Mouse (Mus musculus) intestine, embryonic 14.5 days (tissue): ENCODE data around the gene Ptbp1. TPM values are rescaled to one million over a fixed set of nuclear protein-coding genes. Genes with fewer than 3 reads are reported as not detected.

Experiments
- microRNA-seq: library from miRNA; unstranded; fragments of <30 nt; microRNA quantifications from one replicate; pipeline ENCODE4, GENCODE M21; 2016
- polyA plus RNA-seq: library from polyadenylated mRNA; unstranded; fragments of >200 nt; fragmentation: Nextera tagmentation; extraction: Ambion mirVana; gene quantifications from 2 replicates; pipeline ENCODE4 v1.2.1, GENCODE M21; 2014

The Ptbp1 gene
- polyA plus RNA-seq, 1 experiment from 2014 or later, result 291 TPM

Small RNAs within 50 kb of the gene (microRNA-seq; reads per million reads assigned to microRNA genes)
- gene Mir6910, result 0.51 reads per million

Other genes with a start within 250 kb of the Ptbp1 start
- gene C2cd4c, start 240.4 kb upstream of the Ptbp1 start, polyA plus RNA-seq, result 0.19 TPM in 1 of 2 replicates, not detected in the other
- gene Shc2, start 216.5 kb upstream of the Ptbp1 start, polyA plus RNA-seq, result 8.1 and 8.4 TPM in 2 replicates
- not detected in 2 replicates for gene Odf3l2, start 208.7 kb upstream of the Ptbp1 start, polyA plus RNA-seq
- 32.5 and 34.7 TPM in 2 replicates for gene Madcam1, start 189.9 kb upstream of the Ptbp1 start, polyA plus RNA-seq
- 80.1 and 81.2 TPM in 2 replicates for gene Tpgs1, start 185.1 kb upstream of the Ptbp1 start, polyA plus RNA-seq
- 129 and 145 TPM in 2 replicates for gene Cdc34, start 172.2 kb upstream of the Ptbp1 start, polyA plus RNA-seq
- 0.78 and 1.2 TPM in 2 replicates for gene Gzmm, start 165.4 kb upstream of the Ptbp1 start, polyA plus RNA-seq
- gene Bsg, start 149.9 kb upstream of the Ptbp1 start, polyA plus RNA-seq, result 895 and 900 TPM in 2 replicates
- gene Hcn2, start 137.8 kb upstream of the Ptbp1 start, polyA plus RNA-seq, result 0.09 and 0.12 TPM in 2 replicates
- gene Polrmt, start 107.8 kb upstream of the Ptbp1 start, polyA plus RNA-seq, result 37.9 and 40.1 TPM in 2 replicates
- 0.26 and 0.42 TPM in 2 replicates for gene Fgf22, start 99.4 kb upstream of the Ptbp1 start, polyA plus RNA-seq
- 80.3 and 90.3 TPM in 2 replicates for gene Rnf126, start 87.5 kb upstream of the Ptbp1 start, polyA plus RNA-seq
- gene Fstl3, start 77.2 kb upstream of the Ptbp1 start, polyA plus RNA-seq, result 10.1 and 11.1 TPM in 2 replicates
- gene Prss57, start 63.5 kb upstream of the Ptbp1 start, polyA plus RNA-seq, result 0.45 TPM in 1 of 2 replicates, not detected in the other
- 63.4 and 66.2 TPM in 2 replicates for gene Palm, start 60.9 kb upstream of the Ptbp1 start, polyA plus RNA-seq
- 78.3 and 87.9 TPM in 2 replicates for gene Misp, start 33.4 kb upstream of the Ptbp1 start, polyA plus RNA-seq
- gene Prtn3, start 20.0 kb downstream of the Ptbp1 start, polyA plus RNA-seq, result 5.2 and 5.9 TPM in 2 replicates
- 38.8 and 46.4 TPM in 2 replicates for gene Plppr3, start 20.2 kb downstream of the Ptbp1 start, polyA plus RNA-seq
- 0.55 TPM in 1 of 2 replicates, not detected in the other for gene Elane, start 31.8 kb downstream of the Ptbp1 start, polyA plus RNA-seq
- not detected in 2 replicates for gene Cfd, start 36.4 kb downstream of the Ptbp1 start, polyA plus RNA-seq
- gene Med16, start 54.5 kb downstream of the Ptbp1 start, polyA plus RNA-seq, result 42.0 and 46.3 TPM in 2 replicates
- gene Gm26602, start 56.4 kb downstream of the Ptbp1 start, polyA plus RNA-seq, result not detected in 2 replicates
- 0.46 and 0.51 TPM in 2 replicates for gene Kiss1r, start 62.5 kb downstream of the Ptbp1 start, polyA plus RNA-seq
- 122 and 126 TPM in 2 replicates for gene R3hdm4, start 66.8 kb downstream of the Ptbp1 start, polyA plus RNA-seq
- 12.7 and 14.4 TPM in 2 replicates for gene Arid3a, start 72.6 kb downstream of the Ptbp1 start, polyA plus RNA-seq
- 126 and 134 TPM in 2 replicates for gene Wdr18, start 105.7 kb downstream of the Ptbp1 start, polyA plus RNA-seq
- gene Grin3b, start 116.3 kb downstream of the Ptbp1 start, polyA plus RNA-seq, result 0.23 and 0.28 TPM in 2 replicates
- 14.4 and 17.5 TPM in 2 replicates for gene Tmem259, start 129.9 kb downstream of the Ptbp1 start, polyA plus RNA-seq
- 320 and 368 TPM in 2 replicates for gene Cnn2, start 134.2 kb downstream of the Ptbp1 start, polyA plus RNA-seq
- gene Abca7, start 142.1 kb downstream of the Ptbp1 start, polyA plus RNA-seq, result 3.7 and 3.8 TPM in 2 replicates
- gene Arhgap45, start 162.2 kb downstream of the Ptbp1 start, polyA plus RNA-seq, result 6.8 and 8.0 TPM in 2 replicates
- gene Polr2e, start 185.4 kb downstream of the Ptbp1 start, polyA plus RNA-seq, result 255 and 274 TPM in 2 replicates
- gene Gpx4, start 192.7 kb downstream of the Ptbp1 start, polyA plus RNA-seq, result 607 and 623 TPM in 2 replicates